Mouse (Mus musculus) forebrain, embryonic 12.5 days (tissue): ENCODE results near the gene Krcc1. TPM values are rescaled to one million over a fixed set of nuclear protein-coding genes. Genes with fewer than 3 reads are reported as not detected.

Experiments used
- microRNA-seq: library from miRNA; unstranded; fragments of <30 nt; microRNA quantifications from one replicate; pipeline ENCODE4, GENCODE M21; 2017
- polyA plus RNA-seq: library from polyadenylated mRNA; unstranded; fragments of >200 nt; fragmentation: Nextera tagmentation; extraction: Ambion mirVana; gene quantifications from 2 replicates; pipeline ENCODE4 v1.2.1, GENCODE M21; 2016

Krcc1 gene
- polyA plus RNA-seq, 1 experiment from 2014 or later, result 27.9 TPM

Small RNA genes lying within 50 kb of the gene (microRNA-seq; reads per million reads assigned to microRNA genes)
- 43.2 reads per million, percentile 42 among the genes with 10 or more reads in this experiment for gene Mir8112

Other genes starting within 250 kb of the Krcc1 start
- gene Thnsl2, start 127.2 kb upstream of the Krcc1 start, polyA plus RNA-seq, result 3.3 and 3.4 TPM in 2 replicates
- gene Fabp1, start 71.8 kb upstream of the Krcc1 start, polyA plus RNA-seq, result not detected in 2 replicates
- gene Smyd1, start 50.6 kb downstream of the Krcc1 start, polyA plus RNA-seq, result 0.18 TPM in 2 replicates
- gene Cd8b1, start 51.1 kb downstream of the Krcc1 start, polyA plus RNA-seq, result not detected in 2 replicates
- gene Cd8a, start 101.8 kb downstream of the Krcc1 start, polyA plus RNA-seq, result not detected in 2 replicates
- 11.0 and 13.8 TPM in 2 replicates for gene Rmnd5a, start 169.0 kb downstream of the Krcc1 start, polyA plus RNA-seq
- 19.4 and 22.3 TPM in 2 replicates for gene Rnf103, start 222.2 kb downstream of the Krcc1 start, polyA plus RNA-seq